Mouse (Mus musculus) C2C12 (cell line): ENCODE measurements around the gene Ssbp2.

Experiments used
- CEBPB ChIP-seq: IDR thresholded peaks from one replicate; pipeline ENCODE4 v1.6.1; 2011; ENCODE audit warnings: low read depth, mild to moderate bottlenecking, control low read depth, moderate library complexity
- CTCF ChIP-seq: IDR thresholded peaks from one replicate; pipeline ENCODE4 v1.5.1; 2011; ENCODE audit not compliant: control insufficient read depth, insufficient read depth, insufficient read length
- FOSL1 ChIP-seq: IDR thresholded peaks from one replicate; pipeline ENCODE4 v1.8.0; 2011; ENCODE audit warnings: mild to moderate bottlenecking, low read length; ENCODE audit not compliant: poor library complexity, insufficient read depth, severe bottlenecking
- MAX ChIP-seq: IDR thresholded peaks from one replicate; pipeline ENCODE4 v1.6.1; 2011; ENCODE audit warnings: mild to moderate bottlenecking, control low read depth
- MYOD1 ChIP-seq: IDR thresholded peaks from one replicate; pipeline ENCODE4 v1.6.1; 2011; ENCODE audit warnings: low read depth; ENCODE audit not compliant: control insufficient read depth, insufficient read length
- MYOG ChIP-seq: IDR thresholded peaks from one replicate; pipeline ENCODE4 v1.6.1; 2011; ENCODE audit not compliant: control insufficient read depth, insufficient read length; ENCODE audit errors: extremely low read depth
- USF1 ChIP-seq: IDR thresholded peaks from one replicate; pipeline ENCODE4 v1.6.1; 2011; ENCODE audit warnings: low read depth, mild to moderate bottlenecking, control low read depth, moderate library complexity

- TF ChIP-seq CTCF (no peak), MAX (no peak), USF1 (no peak), FOSL1 (no peak), MYOD1 (no peak), MYOG (no peak), CEBPB (no peak)
Measured at GRCm38 (mm10) chr13:91616876-91617275, 156.8 kb downstream of the Ssbp2 start.
